Mouse (Mus musculus): Measurements from ENCODE around the gene Tbc1d7. TPM values are rescaled to one million over a fixed set of nuclear protein-coding genes. Genes with fewer than 3 reads are reported as not detected.
A peak's percentile ranks its signal among the peaks of the same experiment; 100 is the strongest.

The Tbc1d7 gene
- polyA plus RNA-seq, 1 experiment from 2014 or later, result 27.5 TPM

DNA sequence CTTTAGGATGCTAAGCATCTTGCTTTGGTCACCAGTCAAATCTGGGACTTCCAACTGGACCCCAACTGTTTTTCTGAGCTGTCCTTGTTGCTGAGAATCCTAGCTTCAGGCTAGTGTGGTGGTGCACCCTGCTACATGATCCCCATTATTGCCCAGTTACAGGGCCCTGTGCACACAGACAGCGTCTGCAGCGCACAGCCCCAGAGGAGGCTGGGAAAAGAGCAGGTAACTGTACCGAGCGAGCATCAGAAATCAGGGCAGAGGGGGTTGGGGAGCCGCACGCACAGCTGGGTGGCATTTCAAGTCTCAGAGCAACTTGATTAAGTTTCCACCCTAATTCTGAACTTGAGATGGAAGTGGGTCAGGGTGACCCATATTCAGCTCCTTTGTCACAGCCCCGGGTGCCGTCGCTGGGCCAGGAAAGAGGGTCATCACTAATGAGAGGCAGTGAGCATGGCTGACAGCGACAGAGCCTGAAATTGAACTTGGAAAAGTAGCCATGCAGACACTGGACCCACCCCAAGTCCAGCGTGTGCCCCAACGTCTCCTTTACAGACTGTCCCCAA is 34.9 kb upstream of the Tbc1d7 start:
- ATAC-seq, result no peak
- H3K4me1 ChIP-seq (ENCODE audit: insufficient read depth, low read depth, low read length), result peaks cover 31% of the 10 kb centered on the region
- H3K9ac ChIP-seq (replicated peaks; ENCODE audit: low read depth), result no peak overlapping the region
- no peaks in the 10 kb centered on the region for H3K9me3 ChIP-seq (ENCODE audit: low read length)
- H3K27ac ChIP-seq (ENCODE audit: low read length), result no peak overlapping the region
- H3K36me3 ChIP-seq (ENCODE audit: insufficient read depth, low read length), result no peaks in the 10 kb centered on the region
- no peaks in the 10 kb centered on the region for H3K27me3 ChIP-seq (replicated peaks; ENCODE audit: insufficient read depth, low read length)
- H3K4me3 ChIP-seq (ENCODE audit: low read depth, low read length), result no peak overlapping the region
- TF ChIP-seq EP300 (IDR thresholded peaks at IDR 0.05), result no peak
- no peak for TF ChIP-seq CTCF (IDR thresholded peaks at IDR 0.05)
- 89% methylated on average over 12 of the region's 12 CpGs for WGBS
- H3K4me2 ChIP-seq (replicated peaks; ENCODE audit: low read depth, low read length), result no peak overlapping the region
- no peak for DNase-seq (ENCODE audit: low spot score)

DNA sequence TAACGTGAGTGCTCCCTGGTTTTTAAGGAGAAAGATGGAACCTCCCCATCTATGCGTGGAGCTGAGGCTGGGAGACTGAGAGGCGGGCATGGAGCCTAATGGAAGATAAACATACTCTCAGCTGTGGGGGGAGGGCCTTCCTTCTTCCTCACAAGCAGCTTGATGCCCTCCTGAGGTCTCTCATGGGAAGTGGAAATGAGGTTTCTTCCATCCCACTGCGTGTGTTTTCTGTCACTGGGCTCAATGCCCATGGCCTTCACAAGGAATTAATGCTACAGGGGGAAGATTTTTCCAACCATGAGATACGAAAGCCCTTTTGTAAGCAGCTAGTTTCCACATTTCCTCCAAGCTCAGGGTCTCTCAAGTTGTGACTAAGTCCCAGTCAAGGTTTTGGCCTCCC is 32.3 kb upstream of the Tbc1d7 start:
- WGBS, result 21% methylated on average over 5 of the region's 5 CpGs
- Histone ChIP-seq H3K9me3 (ENCODE audit: low read length) (no peaks in the 10 kb centered on the region), H3K9ac (replicated peaks; ENCODE audit: low read depth) (no peak overlapping the region), H3K36me3 (ENCODE audit: insufficient read depth, low read length) (no peaks in the 10 kb centered on the region), H3K4me1 (ENCODE audit: insufficient read depth, low read depth, low read length) (peaks cover 11% of the 10 kb centered on the region; the same call in 1 of the 2 replicates), H3K4me3 (ENCODE audit: low read depth, low read length) (no peak overlapping the region), H3K4me2 (replicated peaks; ENCODE audit: low read depth, low read length) (no peak overlapping the region), H3K27me3 (replicated peaks; ENCODE audit: insufficient read depth, low read length) (no peaks in the 10 kb centered on the region), H3K27ac (ENCODE audit: low read length) (peak overlapping the region; percentile 64)
- ATAC-seq, result peak; percentile 37
- peak; percentile 57 for DNase-seq (ENCODE audit: low spot score)
- TF ChIP-seq CTCF (IDR thresholded peaks at IDR 0.05), result peak; percentile 40
- no peak for TF ChIP-seq EP300 (IDR thresholded peaks at IDR 0.05)

- Histone ChIP-seq H3K9ac (replicated peaks; ENCODE audit: low read depth) (no peak overlapping the region), H3K4me1 (ENCODE audit: insufficient read depth, low read depth, low read length) (peaks cover 10% of the 10 kb centered on the region; the same call in 1 of the 2 replicates), H3K27ac (ENCODE audit: low read length) (peak overlapping the region; percentile 64), H3K9me3 (ENCODE audit: low read length) (no peaks in the 10 kb centered on the region), H3K27me3 (replicated peaks; ENCODE audit: insufficient read depth, low read length) (no peaks in the 10 kb centered on the region), H3K4me2 (replicated peaks; ENCODE audit: low read depth, low read length) (no peak overlapping the region), H3K4me3 (ENCODE audit: low read depth, low read length) (no peak overlapping the region), H3K36me3 (ENCODE audit: insufficient read depth, low read length) (no peaks in the 10 kb centered on the region)
- ATAC-seq (peak; percentile 59), DNase-seq (ENCODE audit: low spot score) (peak; percentile 70)
- TF ChIP-seq EP300 (IDR thresholded peaks at IDR 0.05) (0 out of 2 replicates have a peak, but pooled peaks have one; percentile 33), CTCF (IDR thresholded peaks at IDR 0.05) (peak; percentile 63)
- WGBS, result 58% methylated on average over 7 of the region's 7 CpGs
These were observed 31.9 kb upstream of the Tbc1d7 start for GRCm38 (mm10) chr13:43203234-43203633.

- H3K36me3 ChIP-seq (ENCODE audit: insufficient read depth, low read length), result no peaks in the 10 kb centered on the region
- no peak overlapping the region for H3K27ac ChIP-seq (ENCODE audit: low read length)
- H3K4me1 ChIP-seq (ENCODE audit: insufficient read depth, low read depth, low read length), result peaks cover 10% of the 10 kb centered on the region; the same call in 1 of the 2 replicates
- ATAC-seq, result no peak
- no peak overlapping the region for H3K4me3 ChIP-seq (ENCODE audit: low read depth, low read length)
- H3K4me2 ChIP-seq (replicated peaks; ENCODE audit: low read depth, low read length), result no peak overlapping the region
- no peaks in the 10 kb centered on the region for H3K9me3 ChIP-seq (ENCODE audit: low read length)
- 84% methylated on average over 10 of the region's 10 CpGs for WGBS
- no peaks in the 10 kb centered on the region for H3K27me3 ChIP-seq (replicated peaks; ENCODE audit: insufficient read depth, low read length)
- no peak for DNase-seq (ENCODE audit: low spot score)
- TF ChIP-seq CTCF (IDR thresholded peaks at IDR 0.05), result no peak
- TF ChIP-seq EP300 (IDR thresholded peaks at IDR 0.05), result no peak
- H3K9ac ChIP-seq (replicated peaks; ENCODE audit: low read depth), result no peak overlapping the region
These were observed 31.1 kb upstream of the Tbc1d7 start for GRCm38 (mm10) chr13:43202351-43202750.

DNA sequence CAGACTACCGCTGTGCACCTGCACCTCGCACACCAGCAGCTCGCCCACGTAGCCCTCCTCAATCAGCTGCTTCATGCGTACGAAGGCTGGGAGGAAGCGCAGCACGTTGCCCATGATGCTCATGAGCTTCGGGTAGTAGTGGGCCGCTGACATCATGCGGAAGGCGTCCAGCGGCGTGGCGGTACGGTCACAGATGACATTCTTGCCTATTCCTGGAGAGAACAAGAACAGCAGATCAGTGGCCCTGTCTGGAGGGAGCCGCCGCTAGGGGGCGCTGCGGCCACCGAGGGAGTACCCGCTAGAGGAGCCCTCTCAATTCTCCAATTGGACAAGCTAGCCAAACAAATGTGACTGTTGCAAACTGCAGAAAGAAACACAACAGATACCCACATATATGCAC is 29.7 kb upstream of the Tbc1d7 start:
- H3K4me3 ChIP-seq (ENCODE audit: low read depth, low read length), result no peak overlapping the region
- DNase-seq (ENCODE audit: low spot score) (peak; percentile 63), ATAC-seq (no peak)
- no peak overlapping the region for H3K4me2 ChIP-seq (replicated peaks; ENCODE audit: low read depth, low read length)
- H3K36me3 ChIP-seq (ENCODE audit: insufficient read depth, low read length), result no peaks in the 10 kb centered on the region
- H3K27ac ChIP-seq (ENCODE audit: low read length), result no peak overlapping the region
- H3K4me1 ChIP-seq (ENCODE audit: insufficient read depth, low read depth, low read length), result peaks cover 19% of the 10 kb centered on the region; the same call in 1 of the 2 replicates
- no peaks in the 10 kb centered on the region for H3K9me3 ChIP-seq (ENCODE audit: low read length)
- no peaks in the 10 kb centered on the region for H3K27me3 ChIP-seq (replicated peaks; ENCODE audit: insufficient read depth, low read length)
- H3K9ac ChIP-seq (replicated peaks; ENCODE audit: low read depth), result no peak overlapping the region
- 47% methylated on average over 22 of the region's 22 CpGs for WGBS
- peak; percentile 85 for TF ChIP-seq CTCF (IDR thresholded peaks at IDR 0.05)
- TF ChIP-seq EP300 (IDR thresholded peaks at IDR 0.05), result no peak

DNA sequence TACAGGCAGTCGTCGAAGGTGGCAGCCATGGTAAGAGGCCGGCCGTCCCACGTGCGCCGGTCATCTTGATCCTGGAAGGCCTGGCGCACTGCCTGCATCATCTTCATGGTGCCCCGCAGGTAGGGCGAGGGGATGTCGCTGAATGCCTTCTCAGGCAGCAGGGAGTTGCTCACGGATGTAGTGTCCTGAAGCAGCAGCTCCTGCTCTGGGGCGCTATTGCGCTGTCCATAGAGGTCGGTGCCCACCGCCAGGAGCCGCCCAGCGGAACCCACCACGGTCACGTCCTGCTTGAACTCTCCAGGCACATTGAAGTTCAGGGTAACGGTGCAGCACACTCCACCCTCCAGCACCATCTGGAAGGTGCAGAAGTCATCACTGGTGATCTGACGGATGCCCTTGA is 29.2 kb upstream of the Tbc1d7 start:
- Histone ChIP-seq H3K9me3 (ENCODE audit: low read length) (no peaks in the 10 kb centered on the region), H3K36me3 (ENCODE audit: insufficient read depth, low read length) (no peaks in the 10 kb centered on the region), H3K27me3 (replicated peaks; ENCODE audit: insufficient read depth, low read length) (no peaks in the 10 kb centered on the region), H3K4me1 (ENCODE audit: insufficient read depth, low read depth, low read length) (peaks cover 22% of the 10 kb centered on the region; the same call in 1 of the 2 replicates), H3K4me3 (ENCODE audit: low read depth, low read length) (no peak overlapping the region), H3K4me2 (replicated peaks; ENCODE audit: low read depth, low read length) (no peak overlapping the region), H3K27ac (ENCODE audit: low read length) (no peak overlapping the region), H3K9ac (replicated peaks; ENCODE audit: low read depth) (no peak overlapping the region)
- no peak for ATAC-seq
- DNase-seq (ENCODE audit: low spot score), result no peak
- TF ChIP-seq CTCF (IDR thresholded peaks at IDR 0.05) (no peak; the same call in 1 of the 2 replicates), EP300 (IDR thresholded peaks at IDR 0.05) (no peak)
- WGBS, result 84% methylated on average over 22 of the region's 22 CpGs

Measured in lung, postnatal 0 days (tissue).